Mouse (Mus musculus): ENCODE measurements at regions not wholly inside any gene's neighbourhood (a gene's known extent, or its start where the extent isn't known, plus 50 kb on each side); places are given as distances from the start of the nearest gene placed in this dataset.

DNA sequence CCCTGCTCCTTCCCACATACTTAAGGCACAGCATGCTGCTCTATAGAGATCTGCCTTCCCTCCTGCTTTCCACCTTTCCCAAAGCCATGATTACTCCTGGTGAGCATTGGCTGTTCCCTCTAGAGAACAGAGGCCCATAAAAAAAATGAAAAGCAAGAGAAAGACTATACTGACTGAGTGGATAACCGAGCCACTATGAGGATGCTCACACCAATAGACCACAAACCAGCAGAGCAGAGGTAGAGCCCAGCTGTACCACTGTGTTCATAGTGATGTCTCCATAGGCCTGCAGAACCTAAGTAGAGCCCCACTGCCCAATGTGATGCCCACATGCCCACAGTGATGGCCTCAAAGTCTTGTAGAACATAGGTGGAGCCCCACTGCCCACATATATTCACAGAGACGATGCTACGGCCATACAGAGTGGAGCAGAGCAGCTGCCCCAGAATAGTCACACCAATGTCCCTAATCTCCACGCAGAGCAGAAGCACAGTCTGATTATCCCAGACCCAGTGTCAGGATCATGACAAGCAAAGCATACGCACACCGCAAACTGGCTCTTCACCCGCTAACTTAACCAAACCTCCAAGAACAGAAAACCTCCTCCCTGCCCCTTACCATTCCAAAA lies 174.8 kb upstream of the Nr4a3 start:
- DNase-seq (ENCODE audit: low spot score in 2 of 2), result no peak

DNA sequence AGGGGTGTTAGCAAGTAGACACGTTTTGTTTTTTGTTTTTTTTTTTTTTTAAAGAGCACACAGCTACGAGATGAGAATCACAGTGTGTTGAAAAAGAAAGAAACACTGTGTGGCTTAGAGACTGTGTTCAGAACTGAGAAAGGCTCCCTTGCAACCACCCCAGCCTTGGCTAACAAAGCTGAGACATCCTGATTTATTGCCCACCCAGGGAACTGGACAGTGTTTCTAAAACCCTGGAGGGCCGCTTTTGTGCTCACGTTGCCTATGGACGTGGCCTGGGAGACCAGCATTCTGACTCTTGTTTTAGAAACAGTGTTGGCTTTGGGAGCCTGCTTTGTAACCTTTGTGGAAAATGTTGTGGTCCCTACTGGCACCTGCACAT lies 174.3 kb upstream of the Nr4a3 start:
- no peak for DNase-seq (ENCODE audit: low spot score in 2 of 2)

DNA sequence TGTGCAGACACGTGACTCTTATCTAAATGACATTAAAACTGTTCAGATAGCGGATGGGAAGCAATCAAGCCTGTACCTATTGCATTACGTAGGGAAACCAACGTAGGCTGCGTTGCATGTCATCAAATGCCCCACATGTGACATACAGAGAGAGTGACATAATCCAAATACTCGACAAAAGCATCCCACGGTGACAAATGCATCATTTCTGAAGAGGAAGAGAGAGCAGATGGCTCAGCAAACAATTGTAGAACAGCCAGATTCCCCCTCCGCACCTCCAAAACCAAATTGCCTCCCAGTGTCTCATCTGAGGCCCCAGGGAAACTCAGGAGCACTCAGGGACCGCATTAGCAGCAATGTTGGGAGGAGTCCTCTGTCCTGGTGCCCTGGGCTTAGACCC lies 163.4 kb upstream of the Nr4a3 start:
- no peak for DNase-seq (ENCODE audit: low spot score in 2 of 2)

DNA sequence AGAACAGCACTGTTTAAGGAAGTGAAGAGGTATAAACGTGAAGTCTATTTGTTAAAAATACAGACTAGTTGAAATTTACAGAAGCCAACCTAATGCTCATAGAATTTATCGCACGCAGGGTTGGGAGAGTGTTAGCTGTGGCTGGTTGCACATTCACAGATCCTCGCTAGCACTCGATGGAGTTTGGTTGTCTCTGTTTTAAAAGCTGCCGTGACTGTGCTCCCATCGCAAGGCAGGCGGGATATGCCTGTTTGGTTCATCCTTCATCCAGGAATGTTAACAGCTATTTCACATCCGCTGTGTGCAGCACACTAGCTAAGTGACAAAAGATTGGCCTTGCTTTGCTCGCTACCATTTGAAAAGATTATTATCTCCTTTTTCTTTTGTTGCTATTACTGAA lies 162.9 kb upstream of the Nr4a3 start:
- DNase-seq (ENCODE audit: low spot score in 2 of 2), result no peak

DNA sequence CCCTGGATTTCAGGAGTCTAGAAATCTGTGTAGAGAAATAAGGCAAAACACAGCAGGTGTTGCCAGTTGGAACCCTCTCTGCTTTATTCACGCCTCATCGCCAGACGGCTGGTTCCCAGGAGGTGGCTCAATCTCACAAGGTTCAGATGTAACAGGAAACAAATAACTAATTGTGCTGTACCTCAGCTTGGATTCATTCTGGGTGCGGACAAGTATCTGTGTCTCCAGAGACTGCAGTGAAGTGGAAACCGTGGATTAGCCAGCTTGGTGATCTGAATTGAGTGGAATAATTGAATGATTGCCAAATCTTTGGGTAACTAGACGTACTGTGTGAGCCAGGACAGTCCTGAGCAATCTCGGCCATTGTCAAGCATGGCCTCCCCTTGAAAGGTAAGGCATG lies 145.4 kb upstream of the Nr4a3 start:
- DNase-seq (ENCODE audit: low spot score in 2 of 2), result no peak

DNA sequence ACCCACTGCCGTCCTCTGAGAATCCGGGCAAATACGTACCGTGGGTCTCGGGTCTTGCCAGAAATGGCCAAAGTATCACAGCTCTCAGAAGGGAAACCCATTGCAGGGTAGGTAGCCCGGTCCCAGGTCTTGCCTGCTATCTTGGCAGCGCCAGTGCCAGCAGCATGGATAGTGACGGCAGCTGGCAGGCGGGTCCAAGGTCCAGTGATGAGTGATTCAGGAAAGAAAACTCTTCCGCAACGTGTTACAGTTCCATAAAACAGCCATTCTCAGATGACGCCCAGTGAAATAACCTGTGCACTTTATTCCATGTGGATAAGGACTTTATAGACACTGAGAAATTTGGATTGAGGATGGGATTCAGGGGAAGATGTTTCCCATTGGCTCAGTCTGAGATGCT lies 142.2 kb upstream of the Nr4a3 start:
- no peak for DNase-seq (ENCODE audit: low spot score in 2 of 2)

DNA sequence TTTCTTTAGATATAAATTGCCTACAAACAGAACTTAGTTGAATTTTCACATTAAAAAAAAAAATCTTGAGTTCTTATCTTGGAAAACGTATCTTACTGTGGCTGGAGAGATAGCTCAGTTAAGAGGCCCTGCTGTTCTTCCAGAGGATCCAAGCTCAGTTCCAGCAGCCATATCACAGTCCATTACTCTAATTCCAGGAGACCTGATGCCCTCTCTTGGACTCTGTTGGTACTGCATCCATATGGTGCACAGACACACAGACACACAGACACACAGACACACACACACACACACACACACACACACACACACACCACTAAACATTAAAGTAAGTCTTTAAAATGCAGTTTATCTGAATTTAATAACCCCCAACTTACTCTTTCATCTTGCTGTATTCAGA lies 132.7 kb upstream of the Nr4a3 start:
- no peak for DNase-seq (ENCODE audit: low spot score in 2 of 2)

DNA sequence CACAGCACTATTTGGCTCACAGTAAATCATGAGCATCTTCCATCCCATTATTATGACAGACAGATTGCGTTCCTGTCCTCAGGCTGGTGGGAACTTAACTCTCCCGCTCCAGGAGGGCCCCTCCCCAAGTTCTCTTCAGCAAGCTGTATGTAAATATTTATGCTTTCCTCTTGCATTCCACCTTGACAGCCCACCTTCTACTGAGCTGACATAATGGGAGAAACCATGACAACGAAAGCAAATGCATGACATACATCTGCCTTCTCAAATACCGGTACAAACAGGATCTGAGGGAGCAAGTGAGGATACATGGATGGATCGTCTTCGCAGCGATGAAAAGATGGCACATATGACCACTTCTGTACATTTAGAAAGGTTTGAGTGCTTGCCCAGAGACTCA lies 125.4 kb upstream of the Nr4a3 start:
- no peak for DNase-seq (ENCODE audit: low spot score in 2 of 2)

DNA sequence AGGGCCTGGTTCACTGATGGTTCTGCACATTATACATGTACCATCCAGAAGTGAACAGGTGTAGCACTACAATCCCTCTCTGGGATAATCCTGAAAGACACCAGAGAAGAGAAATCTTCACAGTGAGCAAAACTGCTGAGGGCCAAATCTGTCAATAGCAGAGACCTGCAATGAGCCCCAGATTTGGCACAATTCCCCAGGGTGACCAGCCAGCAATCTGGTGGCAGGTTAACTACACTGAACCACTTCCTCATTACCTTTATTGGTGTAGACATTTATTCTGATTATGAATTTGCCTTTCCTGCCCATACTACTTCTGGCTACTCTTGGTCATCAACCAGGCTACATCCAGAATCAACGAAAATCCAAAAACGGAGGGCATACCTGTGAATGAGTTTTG lies 113.5 kb upstream of the Nr4a3 start:
- no peak for DNase-seq (ENCODE audit: low spot score in 2 of 2)

DNA sequence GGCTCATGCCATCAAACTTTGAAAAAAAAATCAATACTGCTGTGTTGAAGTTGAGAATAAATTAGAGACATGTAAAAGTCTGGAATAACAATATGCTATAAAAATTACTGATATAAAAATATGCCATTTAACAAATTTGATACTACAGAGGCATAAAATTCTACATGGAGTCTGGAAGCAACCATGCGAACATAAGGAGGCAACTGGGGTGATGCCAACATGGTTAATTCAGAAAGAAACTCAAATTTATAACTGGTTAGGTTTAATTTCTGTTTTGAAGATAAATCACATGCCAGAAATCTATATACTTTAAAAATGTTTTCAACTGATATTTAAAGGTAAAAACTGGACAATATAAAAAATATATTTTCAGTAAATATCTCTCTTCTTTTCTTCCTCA lies 111.4 kb upstream of the Nr4a3 start:
- DNase-seq (ENCODE audit: low spot score in 2 of 2), result no peak

DNA sequence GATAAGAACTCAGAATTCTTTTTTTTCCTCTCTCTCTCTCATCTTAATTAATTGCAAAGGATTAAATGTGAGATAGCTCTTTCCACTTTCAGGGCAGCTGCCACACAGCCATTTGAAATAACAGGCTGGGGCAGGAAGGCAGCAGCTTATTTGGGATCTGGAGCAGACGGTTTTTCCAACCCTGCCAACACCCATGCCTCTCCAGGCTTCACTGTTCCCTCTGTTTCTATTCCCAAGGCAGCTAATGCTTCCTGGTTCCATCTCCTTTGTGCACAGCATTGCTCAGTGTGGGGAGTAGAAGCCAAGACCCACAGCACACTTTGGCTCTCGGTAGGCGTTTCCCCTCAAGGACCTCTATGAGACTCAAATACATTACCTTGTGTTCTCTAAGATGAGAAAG lies 109.4 kb upstream of the Nr4a3 start:
- DNase-seq (ENCODE audit: low spot score in 2 of 2), result no peak

DNA sequence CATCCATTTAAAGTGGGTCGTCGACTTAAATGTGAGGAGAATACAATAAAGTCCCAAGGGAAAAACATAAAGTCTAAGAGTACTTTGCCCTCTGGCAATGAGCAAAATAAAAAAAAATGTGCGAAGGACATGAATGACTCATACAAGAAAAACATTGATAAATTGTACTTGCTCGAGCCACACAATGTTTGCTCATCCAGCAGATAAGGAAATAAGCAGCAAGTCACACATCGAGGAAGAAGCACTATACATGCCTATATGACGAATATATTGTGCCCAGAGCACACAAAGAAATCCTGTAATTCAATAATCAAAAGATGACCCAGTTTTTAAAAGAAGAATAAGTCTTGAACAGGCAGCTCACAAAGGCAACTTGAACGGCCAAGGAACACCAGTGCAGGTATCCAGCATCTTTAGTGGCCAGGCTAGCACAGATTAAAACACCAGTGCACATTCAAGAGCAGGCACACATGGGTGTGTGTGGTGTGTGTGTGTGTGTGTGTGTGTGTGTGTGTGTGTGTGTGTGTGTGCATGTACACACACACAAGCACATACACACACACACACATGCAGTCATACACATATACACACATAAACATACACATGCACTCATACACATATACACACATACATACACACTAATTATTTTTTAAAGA lies 108.4 kb upstream of the Nr4a3 start:
- no peak for DNase-seq (ENCODE audit: low spot score in 2 of 2)

DNA sequence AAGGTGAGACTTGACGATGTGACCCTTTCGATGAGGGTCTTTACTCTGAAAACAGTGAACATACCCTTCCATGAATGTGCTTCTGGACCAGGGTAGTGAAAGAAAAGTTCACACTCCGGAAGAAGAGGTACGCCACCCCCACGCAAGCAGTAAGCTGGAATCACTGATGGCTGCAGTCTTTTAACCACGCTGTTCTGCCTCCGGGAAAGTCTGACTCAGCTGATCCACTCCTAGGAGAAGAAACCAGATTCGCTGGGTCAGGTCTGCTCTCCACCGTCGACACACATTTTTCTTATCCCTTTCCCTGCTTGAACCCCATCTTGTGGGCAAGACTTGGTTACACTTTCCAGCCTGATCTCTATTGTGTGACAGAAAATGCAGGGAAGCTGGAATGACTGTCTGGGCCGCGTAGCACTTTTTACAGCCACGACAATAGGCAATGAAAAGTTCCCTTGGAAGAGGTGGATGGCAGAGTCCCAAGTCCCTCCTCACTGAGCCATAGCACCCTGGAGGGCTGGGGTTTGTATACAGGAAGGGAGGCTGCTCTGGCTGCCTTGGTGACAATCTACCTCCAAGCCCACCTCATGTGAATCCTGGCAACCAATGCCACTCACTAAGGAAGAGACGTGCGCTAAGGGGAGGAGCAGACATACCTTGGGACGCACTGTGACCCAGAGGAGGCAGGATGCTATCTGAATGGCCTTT lies 96.9 kb upstream of the Nr4a3 start:
- DNase-seq (ENCODE audit: low spot score in 2 of 2), result no peak

DNA sequence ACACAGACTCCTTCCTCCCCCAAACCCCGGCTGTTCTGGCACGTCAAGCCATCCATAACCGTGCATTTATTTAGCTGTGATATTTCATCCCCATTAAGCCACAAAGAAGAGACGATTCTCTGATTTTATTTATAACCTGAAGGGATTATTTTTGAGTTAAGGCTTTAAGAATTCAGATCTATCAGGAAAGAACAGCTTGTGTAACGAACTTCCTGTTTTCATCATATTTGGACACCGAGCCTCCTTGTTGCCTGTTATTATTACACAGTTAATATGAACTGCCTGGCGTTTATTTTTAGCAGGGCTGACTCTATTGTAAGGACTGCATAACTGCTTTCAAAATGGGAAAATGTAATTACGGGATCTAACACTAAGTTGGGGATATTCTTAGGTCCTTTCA lies 96.2 kb upstream of the Nr4a3 start:
- no peak for DNase-seq (ENCODE audit: low spot score in 2 of 2)

DNA sequence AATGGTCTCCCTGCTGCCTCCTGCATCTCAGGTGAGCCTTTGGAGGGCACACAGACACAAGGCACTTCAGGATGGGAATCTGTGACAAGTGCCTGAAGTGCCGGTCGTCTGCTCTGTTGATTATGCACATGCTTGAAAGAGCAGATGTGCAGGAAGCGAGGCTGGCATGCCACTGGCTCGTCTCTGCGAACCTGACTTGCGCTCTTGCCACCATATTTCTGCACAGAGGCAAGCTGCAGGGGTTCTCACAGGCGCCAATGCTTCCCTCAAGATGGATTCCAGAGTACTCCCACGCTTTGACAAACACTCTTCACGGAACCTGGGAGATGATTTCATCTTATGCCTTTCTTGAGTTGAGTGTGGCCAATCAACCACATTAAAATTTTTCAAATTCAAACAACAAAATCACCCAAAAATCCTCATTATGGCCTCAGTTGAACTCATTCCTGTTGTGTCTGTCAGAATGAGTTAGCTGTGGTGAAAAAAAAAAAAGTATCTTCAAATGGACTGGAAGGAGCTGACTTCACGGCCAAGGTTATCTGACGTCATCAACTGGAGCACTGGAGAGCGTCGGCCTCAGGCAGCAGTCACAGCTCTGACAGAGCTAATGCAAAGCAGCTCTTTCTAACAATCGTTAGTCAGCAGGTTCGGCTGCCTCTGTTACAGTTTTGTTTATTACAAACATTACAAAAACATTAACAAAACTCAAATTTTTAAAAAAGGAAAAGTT lies 90.2 kb upstream of the Nr4a3 start:
- DNase-seq (ENCODE audit: low spot score in 2 of 2), result no peak

DNA sequence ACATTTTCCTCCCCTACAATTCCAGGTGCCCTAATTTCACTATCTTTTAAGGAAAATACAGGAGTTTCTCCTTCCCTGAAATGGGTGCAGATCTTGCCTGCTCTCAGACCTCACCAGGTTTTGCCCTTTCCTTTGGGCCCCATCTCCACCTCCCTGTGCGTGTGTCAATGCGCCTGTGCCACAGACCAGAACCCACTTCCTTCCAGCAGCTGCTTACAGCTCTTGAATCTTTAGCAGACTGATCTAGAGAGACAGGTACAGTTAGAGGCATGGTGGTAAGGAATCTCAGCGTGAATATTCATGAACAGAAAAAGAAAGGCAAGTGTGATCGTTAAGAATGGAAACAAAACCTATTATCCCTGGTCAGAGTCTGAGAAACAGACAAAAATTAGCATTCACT lies 80.3 kb upstream of the Nr4a3 start:
- peak in 1 of 2 experiments; percentile 22 for DNase-seq (ENCODE audit: low spot score in 2 of 2)

DNA sequence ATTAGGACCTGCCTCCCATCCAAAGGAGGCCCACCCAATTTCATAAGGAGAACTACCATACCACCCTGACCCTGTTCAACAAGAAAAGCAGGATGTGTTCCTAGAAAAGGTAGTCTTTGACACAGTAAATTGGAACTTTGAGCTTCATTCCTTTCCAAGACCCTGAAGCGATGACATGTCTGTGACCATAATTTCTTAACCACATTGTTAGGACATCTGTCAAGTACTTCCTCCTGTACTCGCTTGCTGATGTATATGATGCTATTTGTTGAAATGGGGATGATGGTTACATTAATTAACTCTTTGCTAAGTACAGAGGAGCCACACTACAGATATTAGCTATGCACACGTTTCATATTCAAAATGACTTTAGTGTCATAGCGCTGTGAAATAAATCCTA lies 73.1 kb upstream of the Nr4a3 start:
- no peak for DNase-seq (ENCODE audit: low spot score in 2 of 2)

DNA sequence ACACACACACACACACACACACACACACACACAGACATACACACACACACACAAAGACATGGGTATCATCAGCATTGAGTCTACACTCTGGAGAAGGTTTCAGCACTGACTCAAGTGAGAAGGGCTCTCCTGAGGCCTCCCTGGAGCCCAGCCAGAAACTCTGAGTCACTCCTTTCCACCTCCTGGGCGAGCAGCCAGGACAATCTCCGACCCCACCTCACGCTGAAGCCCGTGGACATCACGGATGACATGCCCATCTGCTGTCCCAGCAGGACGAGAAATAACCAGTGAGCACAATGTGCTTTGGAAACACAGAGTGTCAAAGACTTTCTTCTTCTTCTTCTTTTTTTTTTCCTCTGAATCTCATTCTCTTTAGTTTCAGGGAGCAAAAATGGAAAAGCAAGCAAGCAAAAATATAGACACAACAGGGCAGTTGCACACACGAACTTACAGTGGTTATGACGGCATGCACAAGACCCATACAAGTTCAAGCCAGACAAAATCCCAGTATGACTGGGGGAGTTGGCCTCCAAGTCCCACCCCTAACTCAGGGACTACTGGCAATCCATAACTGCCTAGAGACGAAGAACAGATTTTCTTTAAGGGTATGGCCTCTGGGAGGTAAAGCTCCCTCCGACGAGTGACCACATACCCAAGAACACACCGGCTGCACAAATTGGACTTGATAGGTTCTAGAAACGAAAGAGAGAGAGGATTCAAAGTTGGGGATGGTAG lies 65.2 kb upstream of the Nr4a3 start:
- DNase-seq (ENCODE audit: low spot score in 2 of 2), result peak in 1 of 2 experiments; percentile 15

Measured in spleen, postnatal 10 days (tissue).